Mouse (Mus musculus): ENCODE measurements at regions not wholly inside any gene's neighbourhood (a gene's known extent, or its start where the extent isn't known, plus 50 kb on each side); places are given as distances from the start of the nearest gene placed in this dataset.

DNA sequence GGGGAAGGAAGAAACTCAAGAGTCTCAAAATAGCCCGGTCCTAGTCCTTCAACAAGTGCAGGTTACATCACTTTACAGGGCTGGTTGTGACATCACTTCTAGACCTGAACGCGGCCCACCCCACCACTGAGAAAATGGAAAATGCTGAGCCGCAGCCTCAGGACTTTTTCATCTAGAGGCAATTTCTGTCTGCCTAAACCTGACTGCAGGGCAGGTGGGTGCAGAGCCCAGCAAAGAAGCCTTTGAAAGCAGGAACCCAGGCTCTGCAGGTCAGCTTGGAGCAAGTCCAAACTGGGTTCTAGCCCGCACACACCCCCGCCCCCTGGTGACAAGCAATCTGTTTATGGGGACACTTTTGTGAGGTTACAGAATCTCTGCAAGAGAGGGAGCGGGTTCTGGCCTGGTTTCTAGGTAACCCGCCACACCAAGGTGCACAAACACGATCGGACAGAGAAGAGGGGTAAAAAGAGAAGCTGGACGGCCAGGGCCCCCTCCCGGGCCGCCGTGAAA lies 96.7 kb downstream of the Tmco5 start:
- no peak for TF ChIP-seq CTCF (IDR thresholded peaks at IDR 0.05; ENCODE audit: low read depth)
- no peak for TF ChIP-seq EP300 (IDR thresholded peaks at IDR 0.05; ENCODE audit: low read depth)
